Mouse (Mus musculus) liver, postnatal 0 days (tissue): ENCODE data around the gene Prrx2.

Experiments
- CTCF ChIP-seq: sonication (generic); IDR thresholded peaks from 2 replicates; pipeline ENCODE4 v1.5.1; 2016; ENCODE audit warnings: antibody characterized with exemption, low read depth
- EP300 ChIP-seq: IDR thresholded peaks from 2 replicates; pipeline ENCODE4 v1.6.1; 2016; ENCODE audit warnings: antibody characterized with exemption, low read depth, mild to moderate bottlenecking

DNA sequence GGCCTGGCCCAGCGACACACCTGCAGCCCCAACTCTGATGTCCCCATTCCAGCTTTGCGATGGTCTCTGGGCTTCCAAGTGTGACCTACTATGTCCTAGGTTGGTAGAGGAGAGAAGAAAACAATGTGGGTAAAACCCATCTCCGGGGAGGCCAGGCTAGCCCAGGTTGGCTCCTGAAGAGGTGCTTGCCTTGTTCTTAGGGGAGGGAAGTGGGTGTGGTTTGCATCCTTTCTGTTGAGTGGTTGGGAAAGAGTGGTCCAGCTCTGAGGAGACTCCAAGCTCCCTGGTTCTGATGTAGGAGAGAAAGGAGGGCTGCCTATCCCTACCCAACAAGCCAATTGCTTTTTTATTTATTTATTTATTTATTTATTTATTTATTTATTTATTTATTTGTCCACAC, 30.7 kb downstream of the Prrx2 start:
- TF ChIP-seq CTCF (no peak), EP300 (no peak)
